Mouse (Mus musculus) right cerebral cortex, postnatal 25 days (tissue): Measurements from ENCODE around the gene Calcoco2.
"Not testable (repeated sequence)": the region's sequence is repeated elsewhere in the genome, so short reads cannot be mapped to it uniquely, and the experiment has no call there.

Source experiments
- DNase-seq: peaks from one replicate; pipeline ENCODE4 v3.0.0; 2022

Gene Calcoco2

GRCm38 (mm10) chr11:96111751-96112150 is at the start of gene Calcoco2:
Calcoco2 (minus strand) TSS chr11:96111964.
- no peak for DNase-seq

- no peak for DNase-seq
Observed at GRCm38 (mm10) chr11:96147471-96147870, 35.7 kb upstream of the Calcoco2 start.

GRCm38 (mm10) chr11:96145622-96146270 is 34.0 kb upstream of the Calcoco2 start:
- peak; percentile 43 for DNase-seq

- no peak for DNase-seq
Observed at GRCm38 (mm10) chr11:96143766-96144165, 32.0 kb upstream of the Calcoco2 start.

- no peak for DNase-seq
Observed at GRCm38 (mm10) chr11:96140726-96141175, 29.0 kb upstream of the Calcoco2 start.

- DNase-seq, result no peak
Observed at GRCm38 (mm10) chr11:96135847-96136246, 24.1 kb upstream of the Calcoco2 start.

- peak; percentile 17 for DNase-seq
Observed at GRCm38 (mm10) chr11:96133239-96133865, 21.6 kb upstream of the Calcoco2 start, which contains the start of gene Ttll6. Ttll6 (plus strand) TSS chr11:96133786.

GRCm38 (mm10) chr11:96130606-96131005 is 18.8 kb upstream of the Calcoco2 start:
- DNase-seq, result no peak

- DNase-seq, result no peak
Observed at GRCm38 (mm10) chr11:96124052-96124914, 12.5 kb upstream of the Calcoco2 start.

GRCm38 (mm10) chr11:96122806-96123205 is 11.0 kb upstream of the Calcoco2 start:
- not testable (repeated sequence) for DNase-seq

GRCm38 (mm10) chr11:96119401-96119800 is 7.6 kb upstream of the Calcoco2 start:
- DNase-seq, result no peak

GRCm38 (mm10) chr11:96116925-96117324 is 5.2 kb upstream of the Calcoco2 start:
- not testable (repeated sequence) for DNase-seq

- no peak for DNase-seq
Observed at GRCm38 (mm10) chr11:96116116-96116515, 4.4 kb upstream of the Calcoco2 start.

GRCm38 (mm10) chr11:96115416-96115815 is 3.7 kb upstream of the Calcoco2 start:
- DNase-seq, result no peak

- DNase-seq, result no peak
Observed at GRCm38 (mm10) chr11:96114077-96114476, 2.3 kb upstream of the Calcoco2 start.

GRCm38 (mm10) chr11:96110950-96111349 is 814 bp downstream of the Calcoco2 start:
- DNase-seq, result not testable (repeated sequence)

- DNase-seq, result no peak
Observed at GRCm38 (mm10) chr11:96108376-96108775, 3.4 kb downstream of the Calcoco2 start.

- no peak for DNase-seq
Observed at GRCm38 (mm10) chr11:96093361-96093760, 18.4 kb downstream of the Calcoco2 start.

- DNase-seq, result no peak
Observed at GRCm38 (mm10) chr11:96092674-96093291, 19.0 kb downstream of the Calcoco2 start.

- DNase-seq, result no peak
Observed at GRCm38 (mm10) chr11:96091073-96091472, 20.7 kb downstream of the Calcoco2 start.

- DNase-seq, result no peak
Observed at GRCm38 (mm10) chr11:96087981-96088380, 23.8 kb downstream of the Calcoco2 start.

GRCm38 (mm10) chr11:96082682-96083081 is 29.1 kb downstream of the Calcoco2 start:
- DNase-seq, result no peak

GRCm38 (mm10) chr11:96080736-96081135 is 31.0 kb downstream of the Calcoco2 start:
- DNase-seq, result no peak
